Mouse (Mus musculus) heart, embryonic 10.5 days (tissue): Measurements from ENCODE around the gene Npm3. TPM values are rescaled to one million over a fixed set of nuclear protein-coding genes. Genes with fewer than 3 reads are reported as not detected.

Experiments
- DNase-seq: peaks from one replicate; pipeline ENCODE4 v3.0.0-alpha.2; 2017; ENCODE audit warnings: low spot score
- H3K27ac ChIP-seq: fragments of 300-500 bp; sonication (generic); 2 replicates; pipeline ENCODE4 v1.5.1; 2016; ENCODE audit warnings: mild to moderate bottlenecking
- H3K27me3 ChIP-seq: fragments of 300-500 bp; sonication (generic); 2 replicates; pipeline ENCODE4 v1.6.1; 2016; ENCODE audit warnings: mild to moderate bottlenecking; ENCODE audit not compliant: poor library complexity, insufficient read depth, severe bottlenecking
- H3K36me3 ChIP-seq: fragments of 300-500 bp; sonication (generic); 2 replicates; pipeline ENCODE4 v1.6.1; 2016; ENCODE audit warnings: mild to moderate bottlenecking, moderate library complexity
- H3K4me1 ChIP-seq: fragments of 300-500 bp; sonication (generic); 2 replicates; pipeline ENCODE4 v1.6.1; 2016; ENCODE audit warnings: mild to moderate bottlenecking
- H3K4me3 ChIP-seq: fragments of 300-500 bp; sonication (generic); 2 replicates; pipeline ENCODE4 v1.5.1; 2016; ENCODE audit warnings: mild to moderate bottlenecking, moderate library complexity
- H3K9me3 ChIP-seq: fragments of 300-500 bp; sonication (generic); 2 replicates; pipeline ENCODE4 v1.6.1; 2016; ENCODE audit warnings: mild to moderate bottlenecking, moderate library complexity
- WGBS: fragments of 180-500 bp; shearing (Covaris S2); methylation state at CpG from one replicate; pipeline ENCODE4 v1.1.7; 2016; 5-methylcytosine and 5-hydroxymethylcytosine counted together
- polyA plus RNA-seq: library from polyadenylated mRNA; unstranded; fragments of >200 nt; fragmentation: Nextera tagmentation; extraction: Ambion mirVana; gene quantifications from 2 replicates; pipeline ENCODE4 v1.2.1, GENCODE M21; 2016

Gene Npm3
- polyA plus RNA-seq = 12.3 and 13.6 TPM in 2 replicates

DNA sequence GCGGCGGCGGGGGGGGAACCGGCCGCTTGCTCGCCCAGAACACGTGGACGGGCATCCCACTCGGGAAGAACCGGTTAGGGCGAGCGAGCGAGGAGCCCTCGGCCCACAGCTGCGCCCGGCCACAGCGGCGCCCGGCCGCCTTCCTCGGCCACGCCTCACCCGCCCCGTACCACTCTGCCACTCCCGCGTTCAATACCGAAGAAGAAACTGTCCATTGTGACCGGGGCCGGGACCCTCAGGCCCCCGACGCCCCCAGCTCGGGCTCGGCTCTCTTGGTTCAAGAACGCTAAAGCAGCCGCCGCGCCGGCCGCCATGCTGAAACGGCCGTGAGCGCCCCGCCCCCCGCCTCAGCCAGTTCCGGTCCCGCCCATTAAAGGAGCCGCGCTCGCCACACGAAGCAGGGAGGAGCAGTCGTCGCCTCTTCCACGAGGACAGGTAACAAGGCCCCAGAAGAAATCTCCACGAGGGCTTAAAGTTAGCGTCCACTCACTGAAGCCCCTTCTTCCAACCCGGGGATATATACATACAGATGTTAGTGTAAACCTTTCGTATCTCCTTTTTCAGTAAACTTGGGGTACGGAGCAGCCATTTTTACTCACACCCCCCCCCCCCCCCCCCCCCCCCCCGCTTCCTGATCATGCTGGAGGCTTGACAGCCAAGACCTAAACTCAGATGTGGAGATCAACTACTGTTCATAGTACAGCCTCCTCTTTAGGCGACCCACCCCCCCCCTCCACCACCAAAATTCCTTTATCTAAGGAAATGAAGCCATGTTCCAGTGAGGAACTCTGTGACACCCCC is at the start of gene Npm3:
Gene Npm3 (minus strand): TSS at position 349 of the 801 bp plus-strand sequence.
- DNase-seq = peak; percentile 95
- Histone ChIP-seq H3K27me3 (peaks cover 24% of the 10 kb centered on the region), H3K36me3 (peaks cover 32% of the 10 kb centered on the region), H3K9me3 (no peaks in the 10 kb centered on the region), H3K4me1 (peaks cover 41% of the 10 kb centered on the region), H3K4me3 (peak within 1 kb of the TSS; percentile 94), H3K27ac (peak within 1 kb of the TSS; percentile 92)
- under 1% methylated on average over 60 of the region's 60 CpGs for WGBS

DNA sequence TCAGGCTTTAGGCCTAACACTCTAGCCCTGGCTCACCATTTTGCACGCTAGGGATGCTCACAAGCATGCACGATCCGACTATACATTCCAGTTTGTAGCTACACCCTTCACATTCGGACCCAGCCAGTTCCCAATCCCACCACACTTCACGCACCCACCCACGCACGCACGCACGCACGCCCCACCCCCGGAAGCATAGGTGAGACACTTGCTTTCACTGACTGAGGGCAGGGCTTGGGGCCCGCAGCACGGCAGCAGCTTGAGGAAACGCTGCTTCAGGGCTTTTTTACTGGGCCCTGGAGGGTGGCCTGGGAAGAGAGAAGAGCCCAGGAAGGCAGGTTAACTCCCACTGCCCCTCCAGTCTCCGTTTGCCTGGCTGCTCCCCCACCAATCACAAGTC is 47.5 kb upstream of the Npm3 start:
- no peak overlapping the region for H3K27ac ChIP-seq
- no peak overlapping the region for H3K4me3 ChIP-seq
- peaks cover 11% of the 10 kb centered on the region; the same call in 1 of the 2 replicates for H3K27me3 ChIP-seq
- DNase-seq = peak; percentile 56
- no peaks in the 10 kb centered on the region for H3K36me3 ChIP-seq
- H3K9me3 ChIP-seq = no peaks in the 10 kb centered on the region
- peaks cover 18% of the 10 kb centered on the region for H3K4me1 ChIP-seq
- 69% methylated on average over 15 of the region's 15 CpGs for WGBS

DNA sequence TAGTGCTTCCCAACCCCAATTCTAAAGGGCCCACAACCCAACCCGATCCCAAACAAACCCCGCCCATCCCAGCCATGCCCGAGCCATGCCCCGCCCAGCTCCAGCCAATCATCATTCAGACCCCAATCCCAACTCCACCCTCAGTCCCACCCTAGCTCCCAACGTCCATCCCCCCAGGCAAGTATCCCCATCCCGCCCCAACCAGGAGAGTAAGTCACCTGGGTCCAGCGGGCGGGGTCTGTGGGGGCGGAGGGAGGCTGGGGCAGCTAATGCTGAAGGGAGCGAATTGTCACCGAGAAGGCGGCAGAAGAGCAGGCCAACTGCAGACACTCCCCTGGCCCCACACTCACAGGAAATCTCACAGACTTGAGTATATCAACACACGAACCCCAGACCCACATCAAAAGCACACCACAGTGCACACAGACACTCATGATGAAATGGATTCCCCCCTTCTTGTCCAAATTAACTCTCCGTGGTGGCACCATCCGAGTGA is 46.7 kb upstream of the Npm3 start:
- H3K27ac ChIP-seq = no peak overlapping the region
- H3K4me1 ChIP-seq = peaks cover 18% of the 10 kb centered on the region
- DNase-seq = no peak
- peaks cover 11% of the 10 kb centered on the region; the same call in 1 of the 2 replicates for H3K27me3 ChIP-seq
- no peaks in the 10 kb centered on the region for H3K9me3 ChIP-seq
- H3K36me3 ChIP-seq = no peaks in the 10 kb centered on the region
- peak overlapping the region; percentile 50 for H3K4me3 ChIP-seq
- 9% methylated on average over 15 of the region's 15 CpGs for WGBS

DNA sequence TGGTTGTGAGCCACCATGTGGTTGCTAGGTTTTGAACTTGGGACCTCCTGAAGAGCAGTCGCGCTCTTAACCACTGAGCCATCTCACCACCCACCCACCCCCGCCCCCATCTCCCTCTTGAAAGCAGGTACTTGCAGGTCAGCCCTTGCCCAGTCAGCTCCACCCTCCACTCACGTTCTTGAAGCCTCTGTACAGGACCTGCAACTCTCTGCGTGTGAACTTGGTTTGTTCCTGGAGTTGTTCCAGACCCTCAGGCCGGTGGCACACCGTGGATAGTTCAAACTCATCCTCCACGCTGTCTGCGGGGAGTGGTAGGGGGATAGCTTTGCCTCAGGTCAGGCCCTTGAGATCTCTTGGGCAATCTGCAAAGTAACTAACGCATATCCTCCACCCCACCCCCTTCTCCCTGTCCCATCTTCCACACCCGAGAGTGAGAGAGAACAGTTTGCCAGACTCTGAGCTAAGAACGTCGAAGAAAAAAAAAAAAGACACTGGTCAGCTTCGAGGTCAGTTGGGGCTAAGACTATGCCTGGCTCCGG is 46.1 kb upstream of the Npm3 start:
- 25% methylated on average over 15 of the region's 15 CpGs for WGBS
- DNase-seq = peak; percentile 74
- H3K9me3 ChIP-seq = no peaks in the 10 kb centered on the region
- H3K4me3 ChIP-seq = peak overlapping the region; percentile 50
- peaks cover 18% of the 10 kb centered on the region for H3K4me1 ChIP-seq
- H3K27me3 ChIP-seq = peaks cover 11% of the 10 kb centered on the region; the same call in 1 of the 2 replicates
- H3K27ac ChIP-seq = no peak overlapping the region
- no peaks in the 10 kb centered on the region for H3K36me3 ChIP-seq

DNA sequence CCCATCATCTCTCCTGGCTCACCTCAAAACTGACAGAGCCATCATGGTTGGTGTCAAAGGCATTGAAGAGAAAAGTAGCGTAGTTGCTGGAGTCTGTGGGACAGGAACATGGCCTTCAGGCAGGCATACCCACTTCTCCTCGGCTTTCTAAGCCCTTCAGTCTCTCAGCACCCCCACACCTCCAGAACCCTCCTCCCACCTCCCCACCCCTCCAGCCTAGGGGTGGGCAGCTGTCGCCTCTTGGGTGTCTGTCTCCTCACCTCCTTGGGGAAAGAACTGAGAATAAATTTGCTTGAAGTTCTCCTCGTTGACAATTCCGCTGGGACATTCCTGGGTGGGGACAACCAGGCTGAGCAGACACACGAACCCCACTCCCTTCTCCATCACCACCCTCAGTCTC is 45.3 kb upstream of the Npm3 start:
- 67% methylated on average over 6 of the region's 6 CpGs for WGBS
- Histone ChIP-seq H3K27me3 (peaks cover 11% of the 10 kb centered on the region; the same call in 1 of the 2 replicates), H3K4me3 (no peak overlapping the region), H3K9me3 (no peaks in the 10 kb centered on the region), H3K27ac (no peak overlapping the region), H3K36me3 (no peaks in the 10 kb centered on the region), H3K4me1 (peaks cover 18% of the 10 kb centered on the region)
- DNase-seq = peak; percentile 61

DNA sequence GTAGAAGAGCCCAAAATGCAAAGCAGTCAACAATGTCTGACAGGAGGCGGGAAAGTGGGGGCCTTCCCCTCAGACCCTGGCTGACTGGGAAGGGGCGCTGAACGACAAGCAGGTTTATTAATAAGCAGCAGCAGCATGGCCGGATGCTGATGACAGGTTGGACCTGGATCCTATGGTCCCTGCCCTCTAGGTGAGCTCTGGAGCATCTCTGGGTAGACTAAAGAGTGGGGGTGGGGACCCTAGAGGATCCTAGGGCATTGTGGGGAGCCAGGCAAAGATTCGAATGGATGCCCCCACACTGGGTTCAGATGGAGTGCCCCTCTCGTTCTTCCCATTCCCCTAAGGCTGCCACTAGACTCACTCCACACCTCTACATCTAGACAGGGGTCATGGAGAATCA is 43.0 kb upstream of the Npm3 start:
- peaks cover 11% of the 10 kb centered on the region; the same call in 1 of the 2 replicates for H3K27me3 ChIP-seq
- DNase-seq = peak; percentile 71
- WGBS = 84% methylated on average over 6 of the region's 6 CpGs
- no peak overlapping the region for H3K4me3 ChIP-seq
- no peaks in the 10 kb centered on the region for H3K36me3 ChIP-seq
- H3K27ac ChIP-seq = no peak overlapping the region
- peaks cover 18% of the 10 kb centered on the region for H3K4me1 ChIP-seq
- no peaks in the 10 kb centered on the region for H3K9me3 ChIP-seq

DNA sequence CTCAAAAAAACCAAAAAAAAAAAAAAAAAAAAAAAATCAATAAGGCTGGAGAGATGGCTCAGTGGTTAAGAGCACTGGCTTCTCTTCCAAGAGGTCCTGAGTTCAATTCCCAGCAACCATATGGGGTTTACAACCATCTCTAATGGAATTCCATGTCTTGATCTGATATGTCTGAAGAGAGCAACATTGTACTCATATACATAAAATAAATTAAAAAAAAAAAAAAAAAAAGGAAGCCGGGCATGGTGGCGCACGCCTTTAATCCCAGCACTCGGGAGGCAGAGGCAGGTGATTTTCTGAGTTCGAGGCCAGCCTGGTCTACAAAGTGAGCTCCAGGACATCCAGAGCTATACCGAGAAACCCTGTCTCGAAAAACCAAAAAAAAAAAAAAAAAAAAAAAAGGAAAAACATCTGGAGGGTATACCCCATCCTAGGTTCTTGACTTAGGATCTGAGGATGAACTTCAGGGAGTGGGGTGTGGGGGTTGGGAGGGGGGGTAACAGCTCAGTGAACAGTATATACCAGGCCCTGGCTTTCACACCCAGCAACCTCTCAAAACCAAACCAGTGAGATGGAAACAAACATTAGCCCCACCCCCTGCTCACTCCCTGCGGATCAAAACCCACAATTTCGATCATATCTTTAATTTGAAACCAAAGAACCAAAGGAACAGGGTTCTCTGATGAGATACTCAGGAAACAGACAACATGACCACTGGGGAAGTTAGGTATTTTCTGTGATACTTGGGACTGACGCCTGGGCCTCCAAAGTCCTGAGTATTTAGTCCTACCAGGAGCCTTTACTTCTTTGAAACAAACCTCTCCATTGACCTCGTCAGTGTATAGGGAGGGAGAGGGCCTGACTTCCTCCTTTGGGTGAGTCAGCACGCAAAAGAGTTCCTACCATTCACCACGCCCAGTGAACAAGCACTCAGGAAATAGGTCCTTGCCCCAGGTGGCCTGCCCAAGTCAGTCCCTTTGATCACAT is 40.8 kb upstream of the Npm3 start:
- Histone ChIP-seq H3K4me1 (peaks cover 9% of the 10 kb centered on the region; the same call in 1 of the 2 replicates), H3K36me3 (no peaks in the 10 kb centered on the region), H3K9me3 (no peaks in the 10 kb centered on the region), H3K27me3 (no peaks in the 10 kb centered on the region; the same call in 1 of the 2 replicates), H3K4me3 (no peak overlapping the region), H3K27ac (peak overlapping the region; percentile 56; the same call in 1 of the 2 replicates)
- 68% methylated on average over 13 of the region's 13 CpGs for WGBS
- DNase-seq = peak; percentile 79

DNA sequence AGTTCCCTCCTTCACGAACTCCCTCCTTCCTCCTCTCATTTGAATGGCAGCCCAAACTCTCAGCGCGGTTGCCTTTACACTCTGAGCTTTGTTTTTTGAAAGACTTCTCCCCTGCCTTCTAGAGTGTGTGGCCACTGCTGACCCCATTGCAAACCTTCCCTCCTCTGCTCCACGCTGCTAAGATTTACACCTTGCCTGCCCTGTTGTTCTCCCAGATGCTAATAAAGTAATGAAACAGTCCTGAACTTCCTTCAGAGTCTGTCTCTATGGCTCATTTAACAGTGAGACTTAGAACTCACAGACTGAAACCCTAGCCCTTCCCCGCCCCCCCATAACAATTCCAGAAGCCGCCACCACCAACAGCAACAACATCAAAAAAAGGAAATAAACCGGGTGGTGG is 40.0 kb upstream of the Npm3 start:
- Histone ChIP-seq H3K27me3 (no peaks in the 10 kb centered on the region; the same call in 1 of the 2 replicates), H3K4me1 (peaks cover 9% of the 10 kb centered on the region; the same call in 1 of the 2 replicates), H3K9me3 (no peaks in the 10 kb centered on the region), H3K36me3 (no peaks in the 10 kb centered on the region), H3K4me3 (no peak overlapping the region), H3K27ac (no peak overlapping the region)
- DNase-seq = no peak
- WGBS = 81% methylated on average over 7 of the region's 7 CpGs

DNA sequence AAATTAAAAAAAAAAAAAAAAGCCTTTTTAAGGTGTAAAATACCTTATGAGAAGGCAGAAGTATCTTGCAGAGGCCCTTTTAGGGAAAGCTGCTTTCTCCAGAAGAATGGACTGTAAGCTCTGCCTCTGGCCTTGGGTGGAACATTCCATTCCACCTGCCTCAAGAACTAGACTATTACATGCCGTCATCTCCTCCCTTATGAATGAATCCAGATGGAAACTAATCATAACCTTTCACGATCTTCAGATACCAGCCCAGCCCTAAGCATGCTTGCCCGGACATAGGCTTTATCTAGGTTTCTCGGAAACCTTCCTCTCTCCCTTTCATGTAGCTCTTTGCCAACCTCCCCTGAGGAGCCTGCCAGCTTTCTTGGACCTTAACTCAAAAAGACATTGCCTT is 38.9 kb upstream of the Npm3 start:
- no peaks in the 10 kb centered on the region for H3K36me3 ChIP-seq
- peak; percentile 58 for DNase-seq
- H3K27me3 ChIP-seq = no peaks in the 10 kb centered on the region; the same call in 1 of the 2 replicates
- WGBS = 62% methylated on average over 4 of the region's 4 CpGs
- no peak overlapping the region for H3K27ac ChIP-seq
- no peaks in the 10 kb centered on the region for H3K9me3 ChIP-seq
- H3K4me3 ChIP-seq = no peak overlapping the region
- H3K4me1 ChIP-seq = peaks cover 7% of the 10 kb centered on the region

DNA sequence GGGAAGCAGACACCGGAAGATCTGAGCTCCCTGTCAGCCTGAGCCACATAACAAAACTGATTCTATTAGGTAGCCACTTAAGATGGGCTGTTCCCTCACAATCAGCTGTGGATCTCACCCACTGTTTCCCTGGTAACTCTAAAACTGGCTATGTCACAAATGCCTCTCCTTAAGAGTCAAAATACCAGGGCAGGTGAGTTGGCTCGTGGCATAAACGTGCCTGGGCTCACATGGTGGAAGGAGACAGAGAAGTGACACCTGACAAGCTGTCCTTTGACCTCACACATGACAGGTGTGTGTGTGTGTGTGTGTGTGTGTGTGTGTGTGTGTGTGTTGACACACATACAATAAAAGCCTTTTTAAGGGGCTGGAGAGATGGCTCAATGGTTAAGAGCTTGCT is 38.1 kb upstream of the Npm3 start:
- no peaks in the 10 kb centered on the region for H3K9me3 ChIP-seq
- H3K4me1 ChIP-seq = no peaks in the 10 kb centered on the region; the same call in 1 of the 2 replicates
- H3K4me3 ChIP-seq = no peak overlapping the region
- H3K27me3 ChIP-seq = no peaks in the 10 kb centered on the region
- peak; percentile 66 for DNase-seq
- no peak overlapping the region for H3K27ac ChIP-seq
- 69% methylated on average over 3 of the region's 3 CpGs for WGBS
- H3K36me3 ChIP-seq = no peaks in the 10 kb centered on the region

DNA sequence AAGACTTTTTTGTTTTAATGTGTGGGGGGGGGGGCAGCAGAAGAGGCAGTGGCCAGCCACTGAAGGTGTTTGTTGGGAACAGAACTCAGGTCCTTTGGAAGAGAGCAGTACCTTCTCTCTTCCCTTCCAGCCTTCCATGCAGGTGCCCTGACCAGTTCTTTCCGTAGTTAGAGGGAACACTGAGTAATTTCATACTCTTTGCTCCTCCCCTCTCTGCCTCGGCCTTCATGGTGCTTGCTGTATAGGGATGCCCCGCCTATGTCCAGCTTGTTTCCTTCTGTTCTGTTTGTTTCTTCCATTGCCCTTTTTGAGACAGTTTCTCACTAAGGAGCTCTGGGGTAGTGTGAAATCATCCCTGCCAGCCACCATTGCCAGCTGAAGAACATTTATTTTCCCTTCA is 36.1 kb upstream of the Npm3 start:
- Histone ChIP-seq H3K4me1 (peaks cover 13% of the 10 kb centered on the region), H3K27me3 (no peaks in the 10 kb centered on the region), H3K36me3 (peaks cover 7% of the 10 kb centered on the region; the same call in 1 of the 2 replicates), H3K4me3 (no peak overlapping the region), H3K27ac (no peak overlapping the region), H3K9me3 (no peaks in the 10 kb centered on the region)
- WGBS = 74% methylated on average over 3 of the region's 3 CpGs
- DNase-seq = peak; percentile 60

DNA sequence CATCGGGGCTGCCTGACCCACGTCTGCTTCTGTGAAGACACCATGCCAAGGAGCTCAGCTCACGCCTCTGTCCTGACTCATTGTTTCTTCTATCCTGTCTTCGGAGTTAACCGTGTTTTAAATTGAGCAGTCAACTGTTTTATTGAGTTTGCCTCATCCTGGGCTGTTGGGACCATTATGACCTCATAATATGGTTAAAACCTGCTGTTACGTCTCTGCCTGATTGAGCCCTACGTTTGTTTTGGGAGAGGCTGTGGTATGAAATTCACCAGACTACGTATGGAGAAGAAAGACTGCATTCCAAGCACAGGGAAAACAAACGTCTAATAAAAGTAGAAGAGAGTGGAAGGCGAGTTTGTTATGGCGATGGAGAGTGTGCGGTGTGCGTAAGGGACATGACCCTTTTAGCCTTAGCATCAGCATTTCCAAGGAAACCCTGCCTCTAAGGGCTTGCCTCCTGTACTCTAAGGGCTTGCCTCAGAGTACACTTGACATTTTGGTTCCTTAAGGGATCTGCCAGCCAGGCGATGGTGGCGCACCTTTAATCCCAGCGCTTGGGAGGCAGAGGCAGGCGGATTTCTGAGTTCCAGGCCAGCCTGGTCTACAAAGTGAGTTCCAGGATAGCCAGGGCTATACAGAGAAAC is 34.7 kb upstream of the Npm3 start:
- Histone ChIP-seq H3K9me3 (no peaks in the 10 kb centered on the region), H3K27ac (peak overlapping the region; percentile 99), H3K4me3 (peak overlapping the region; percentile 96), H3K36me3 (peaks cover 21% of the 10 kb centered on the region), H3K4me1 (peaks cover 17% of the 10 kb centered on the region), H3K27me3 (no peaks in the 10 kb centered on the region)
- DNase-seq = peak; percentile 73
- WGBS = 34% methylated on average over 17 of the region's 17 CpGs
